Mouse (Mus musculus) heart, postnatal 25 days (tissue): ENCODE results near the gene Hscb. TPM values are rescaled to one million over a fixed set of nuclear protein-coding genes. Genes with fewer than 3 reads are reported as not detected.

Experiments
- DNase-seq: peaks from one replicate; pipeline ENCODE4 v3.0.0; 2022; ENCODE audit warnings: low spot score
- intact Hi-C: fragments of 180-260 bp; cut with DNase I; formaldehyde crosslinking; loops from one replicate; pipeline ENCODE4 v1.15.1; 2025
- total RNA-seq, 2 experiments: library from RNA; stranded (reverse); gene quantifications; 2 replicates each; pipeline ENCODE4 v1.2.3; 2021

The Hscb gene
- total RNA-seq, 2 experiments from 2014 or later: 18.8 to 21.1 TPM

- intact Hi-C loops: no loop called here
- no peak for DNase-seq
Observed at GRCm38 (mm10) chr5:110797696-110798095, 41.9 kb downstream of the Hscb start.

GRCm38 (mm10) chr5:110794363-110794762, 45.2 kb downstream of the Hscb start:
- DNase-seq: no peak
- intact Hi-C loops: no loop called here

- intact Hi-C loops: loop anchor here (5.0 kb wide), 2 partner anchors 134 to 479 kb away; no protein-coding TSS in a partner anchor
- DNase-seq: no peak
Observed at GRCm38 (mm10) chr5:110788684-110789083, 50.9 kb downstream of the Hscb start.

- DNase-seq: no peak
- intact Hi-C loops: loop anchor here (5.0 kb wide), 2 partner anchors 136 to 481 kb away; no protein-coding TSS in a partner anchor
Observed at GRCm38 (mm10) chr5:110786081-110786835, 53.3 kb downstream of the Hscb start.

- no peak for DNase-seq
- intact Hi-C loops: no loop called here
Observed at GRCm38 (mm10) chr5:110783150-110783549, 56.4 kb downstream of the Hscb start.

- intact Hi-C loops: no loop called here
- no peak for DNase-seq
Observed at GRCm38 (mm10) chr5:110781529-110782238, 57.9 kb downstream of the Hscb start.

GRCm38 (mm10) chr5:110780761-110781528, 58.6 kb downstream of the Hscb start:
- intact Hi-C loops: no loop called here
- DNase-seq: no peak

- intact Hi-C loops: no loop called here
- DNase-seq: peak; percentile 88
Observed at GRCm38 (mm10) chr5:110779998-110780760, 59.4 kb downstream of the Hscb start, which contains the start of gene Pus1. TSS of gene Pus1 (minus strand) at chr5:110780659.

- intact Hi-C loops: no loop called here
- no peak for DNase-seq
Observed at GRCm38 (mm10) chr5:110779276-110779997, 60.1 kb downstream of the Hscb start.

Other genes starting within 250 kb of the Hscb start
- 10 to 100 TPM; 11.8 to 12.3 TPM for gene Noc4l, start 186.4 kb downstream of the Hscb start, total RNA-seq
- 1 to 10 TPM; 8.6 to 9.7 TPM for gene Ddx51, start 186.3 kb downstream of the Hscb start, total RNA-seq
- 10 to 100 TPM; 34.9 to 36.6 TPM for gene Ep400, start 69.1 kb downstream of the Hscb start, total RNA-seq
- 10 to 100 TPM; 16.1 to 17.9 TPM for gene Pus1, start 59.1 kb downstream of the Hscb start, total RNA-seq
- 10 to 100 TPM; 73.2 to 78.0 TPM for gene Ulk1, start 29.7 kb downstream of the Hscb start, total RNA-seq
- gene Chek2, start 202 bp upstream of the Hscb start, total RNA-seq: 1 to 10 TPM; 3.3 to 4.5 TPM
- gene Ttc28, start 40.0 kb upstream of the Hscb start, total RNA-seq: 10 to 100 TPM; 13.3 to 16.9 TPM